Mouse (Mus musculus) intestine, embryonic 15.5 days (tissue): Measurements from ENCODE around the gene Fam189b. TPM values are rescaled to one million over a fixed set of nuclear protein-coding genes. Genes with fewer than 3 reads are reported as not detected.

Experiments used
- ATAC-seq: fragments of 200-750 bp; cut with Nextera tagmentation; 2 replicates; pipeline ENCODE4 v1.8.0; 2017; ENCODE audit warnings: moderate TSS enrichment, moderate library complexity
- H3K27ac ChIP-seq: fragments of 300-500 bp; sonication (generic); 2 replicates; pipeline ENCODE4 v1.5.1; 2015; ENCODE audit warnings: mild to moderate bottlenecking, inconsistent platforms
- H3K27me3 ChIP-seq: fragments of 300-500 bp; sonication (generic); replicated peaks from 2 replicates; pipeline ENCODE4 v1.6.1; 2015; ENCODE audit warnings: inconsistent platforms
- H3K36me3 ChIP-seq: fragments of 300-500 bp; sonication (generic); 2 replicates; pipeline ENCODE4 v1.6.1; 2015; ENCODE audit warnings: inconsistent platforms
- H3K4me1 ChIP-seq: fragments of 300-500 bp; sonication (generic); replicated peaks from 2 replicates; pipeline ENCODE4 v1.6.1; 2015; ENCODE audit warnings: inconsistent platforms
- H3K4me2 ChIP-seq: fragments of 300-500 bp; sonication (generic); replicated peaks from 2 replicates; pipeline ENCODE4 v1.6.1; 2015; ENCODE audit warnings: mild to moderate bottlenecking, inconsistent platforms
- H3K4me3 ChIP-seq: fragments of 300-500 bp; sonication (generic); replicated peaks from 2 replicates; pipeline ENCODE4 v1.5.1; 2015; ENCODE audit warnings: inconsistent platforms
- H3K9ac ChIP-seq: fragments of 300-500 bp; sonication (generic); 2 replicates; pipeline ENCODE4 v1.6.1; 2015; ENCODE audit warnings: inconsistent platforms
- H3K9me3 ChIP-seq: fragments of 300-500 bp; sonication (generic); 2 replicates; pipeline ENCODE4 v1.6.1; 2016; ENCODE audit warnings: inconsistent platforms
- WGBS: fragments of 180-500 bp; shearing (Covaris S2); methylation state at CpG from one replicate; pipeline ENCODE4 v1.1.7; 2015; 5-methylcytosine and 5-hydroxymethylcytosine counted together
- polyA plus RNA-seq: library from polyadenylated mRNA; unstranded; fragments of >200 nt; fragmentation: Nextera tagmentation; extraction: Ambion mirVana; gene quantifications from 2 replicates; pipeline ENCODE4 v1.2.1, GENCODE M21; 2015

The Fam189b gene
- polyA plus RNA-seq, 1 experiment from 2014 or later: 17.9 TPM

- Histone ChIP-seq H3K27me3 (no peaks in the 10 kb centered on the region), H3K9ac (no peak overlapping the region), H3K4me1 (peaks cover 8% of the 10 kb centered on the region; the same call in 1 of the 2 replicates), H3K36me3 (no peaks in the 10 kb centered on the region), H3K4me3 (no peak overlapping the region), H3K27ac (no peak overlapping the region), H3K9me3 (no peaks in the 10 kb centered on the region), H3K4me2 (no peak overlapping the region)
- no peak for ATAC-seq
- 71% methylated on average over 1 of the region's 1 CpGs for WGBS
Observed at GRCm38 (mm10) chr3:89193351-89193750, 10.4 kb downstream of the Fam189b start.

GRCm38 (mm10) chr3:89193853-89194252 lies 10.9 kb downstream of the Fam189b start:
- no peak for ATAC-seq
- Histone ChIP-seq H3K27me3 (no peaks in the 10 kb centered on the region), H3K4me2 (no peak overlapping the region), H3K4me3 (no peak overlapping the region), H3K9me3 (no peaks in the 10 kb centered on the region), H3K36me3 (no peaks in the 10 kb centered on the region), H3K9ac (no peak overlapping the region), H3K4me1 (peaks cover 8% of the 10 kb centered on the region; the same call in 1 of the 2 replicates), H3K27ac (no peak overlapping the region)
- 89% methylated on average over 2 of the region's 2 CpGs for WGBS

- peak; percentile 98 for ATAC-seq
- Histone ChIP-seq H3K9me3 (no peaks in the 10 kb centered on the region), H3K4me1 (peaks cover 8% of the 10 kb centered on the region; the same call in 1 of the 2 replicates), H3K36me3 (no peaks in the 10 kb centered on the region), H3K9ac (peak overlapping the region; percentile 58), H3K27ac (peak overlapping the region; percentile 78), H3K27me3 (no peaks in the 10 kb centered on the region), H3K4me3 (peak overlapping the region; percentile 45), H3K4me2 (peak overlapping the region; percentile 73)
- WGBS: 8% methylated on average over 33 of the region's 33 CpGs
Observed at GRCm38 (mm10) chr3:89195979-89196877, 13.3 kb downstream of the Fam189b start.

GRCm38 (mm10) chr3:89199839-89200238 lies 16.9 kb downstream of the Fam189b start:
- no peak for ATAC-seq

GRCm38 (mm10) chr3:89202253-89203141 lies 19.6 kb downstream of the Fam189b start, which contains the start of gene Gba:
Gene Gba, plus strand, starts transcription at chr3:89202928.
- no peaks in the 10 kb centered on the region for H3K27me3 ChIP-seq
- H3K9ac ChIP-seq: peak within 1 kb of the TSS; percentile 39
- H3K4me1 ChIP-seq: peaks cover 4% of the 10 kb centered on the region
- H3K27ac ChIP-seq: no peak within 1 kb of the TSS
- H3K4me2 ChIP-seq: peak within 1 kb of the TSS; percentile 68
- ATAC-seq: peak; percentile 92
- WGBS: 25% methylated on average over 13 of the region's 13 CpGs
- H3K36me3 ChIP-seq: peaks cover 18% of the 10 kb centered on the region
- H3K4me3 ChIP-seq: peak within 1 kb of the TSS; percentile 48
- H3K9me3 ChIP-seq: no peaks in the 10 kb centered on the region

More at GRCm38 (mm10) chr3:89199839-89200238, 16.9 kb downstream of the Fam189b start:
- H3K27ac ChIP-seq: no peak overlapping the region
- no peak overlapping the region for H3K4me3 ChIP-seq
- H3K4me1 ChIP-seq: peaks cover 12% of the 10 kb centered on the region
- H3K9me3 ChIP-seq: no peaks in the 10 kb centered on the region
- 0 out of 2 replicates have a peak, but pooled peaks cover 3% of the 10 kb centered on the region for H3K36me3 ChIP-seq
- no peak overlapping the region for H3K9ac ChIP-seq
- no peaks in the 10 kb centered on the region for H3K27me3 ChIP-seq
- no peak overlapping the region for H3K4me2 ChIP-seq
- 78% methylated on average over 3 of the region's 3 CpGs for WGBS

GRCm38 (mm10) chr3:89203142-89203514 lies 20.2 kb downstream of the Fam189b start:
- 35% methylated on average over 5 of the region's 5 CpGs for WGBS
- H3K4me2 ChIP-seq: peak overlapping the region; percentile 68
- ATAC-seq: peak; percentile 15; the same call in 1 of the 2 replicates
- peak overlapping the region; percentile 48 for H3K4me3 ChIP-seq
- H3K9ac ChIP-seq: peak overlapping the region; percentile 39
- H3K4me1 ChIP-seq: peaks cover 4% of the 10 kb centered on the region
- H3K27ac ChIP-seq: no peak overlapping the region
- H3K36me3 ChIP-seq: peaks cover 22% of the 10 kb centered on the region
- H3K27me3 ChIP-seq: no peaks in the 10 kb centered on the region
- no peaks in the 10 kb centered on the region for H3K9me3 ChIP-seq

GRCm38 (mm10) chr3:89206079-89206478 lies 23.1 kb downstream of the Fam189b start:
- 92% methylated on average over 7 of the region's 7 CpGs for WGBS
- Histone ChIP-seq H3K4me1 (peaks cover 4% of the 10 kb centered on the region), H3K36me3 (peaks cover 44% of the 10 kb centered on the region), H3K4me2 (no peak overlapping the region), H3K27me3 (no peaks in the 10 kb centered on the region), H3K4me3 (no peak overlapping the region), H3K27ac (no peak overlapping the region), H3K9me3 (no peaks in the 10 kb centered on the region), H3K9ac (no peak overlapping the region)
- no peak for ATAC-seq

GRCm38 (mm10) chr3:89206695-89207094 lies 23.8 kb downstream of the Fam189b start:
- no peak overlapping the region for H3K9ac ChIP-seq
- no peaks in the 10 kb centered on the region for H3K27me3 ChIP-seq
- no peaks in the 10 kb centered on the region for H3K9me3 ChIP-seq
- peaks cover 45% of the 10 kb centered on the region for H3K36me3 ChIP-seq
- H3K4me1 ChIP-seq: peaks cover 4% of the 10 kb centered on the region
- no peak overlapping the region for H3K4me3 ChIP-seq
- WGBS: 82% methylated on average over 2 of the region's 2 CpGs
- no peak for ATAC-seq
- no peak overlapping the region for H3K27ac ChIP-seq
- no peak overlapping the region for H3K4me2 ChIP-seq

- no peak overlapping the region for H3K4me2 ChIP-seq
- H3K4me3 ChIP-seq: no peak overlapping the region
- no peaks in the 10 kb centered on the region for H3K27me3 ChIP-seq
- H3K4me1 ChIP-seq: peaks cover 10% of the 10 kb centered on the region
- ATAC-seq: no peak
- WGBS: 87% methylated on average over 13 of the region's 13 CpGs
- H3K9me3 ChIP-seq: no peaks in the 10 kb centered on the region
- peaks cover 45% of the 10 kb centered on the region for H3K36me3 ChIP-seq
- no peak overlapping the region for H3K9ac ChIP-seq
- H3K27ac ChIP-seq: no peak overlapping the region
Observed at GRCm38 (mm10) chr3:89208075-89208657, 25.2 kb downstream of the Fam189b start.

- no peaks in the 10 kb centered on the region for H3K9me3 ChIP-seq
- no peak for ATAC-seq
- peaks cover 7% of the 10 kb centered on the region for H3K4me1 ChIP-seq
- H3K4me3 ChIP-seq: no peak overlapping the region
- no peaks in the 10 kb centered on the region for H3K27me3 ChIP-seq
- 86% methylated on average over 6 of the region's 6 CpGs for WGBS
- no peak overlapping the region for H3K27ac ChIP-seq
- no peak overlapping the region for H3K9ac ChIP-seq
- H3K36me3 ChIP-seq: peaks cover 45% of the 10 kb centered on the region
- H3K4me2 ChIP-seq: no peak overlapping the region
Observed at GRCm38 (mm10) chr3:89208736-89209135, 25.8 kb downstream of the Fam189b start.

GRCm38 (mm10) chr3:89209731-89210130 lies 26.8 kb downstream of the Fam189b start:
- H3K36me3 ChIP-seq: peaks cover 42% of the 10 kb centered on the region
- 88% methylated on average over 7 of the region's 7 CpGs for WGBS
- H3K27ac ChIP-seq: no peak overlapping the region
- no peak overlapping the region for H3K4me3 ChIP-seq
- no peaks in the 10 kb centered on the region for H3K27me3 ChIP-seq
- ATAC-seq: no peak
- H3K4me2 ChIP-seq: no peak overlapping the region
- no peak overlapping the region for H3K9ac ChIP-seq
- peaks cover 8% of the 10 kb centered on the region for H3K4me1 ChIP-seq
- no peaks in the 10 kb centered on the region for H3K9me3 ChIP-seq

- Histone ChIP-seq H3K4me1 (peaks cover 12% of the 10 kb centered on the region), H3K9me3 (no peaks in the 10 kb centered on the region), H3K4me3 (no peak overlapping the region), H3K27me3 (no peaks in the 10 kb centered on the region), H3K9ac (no peak overlapping the region), H3K27ac (no peak overlapping the region), H3K4me2 (no peak overlapping the region), H3K36me3 (peaks cover 42% of the 10 kb centered on the region)
- WGBS: 76% methylated on average over 13 of the region's 13 CpGs
- no peak for ATAC-seq
Observed at GRCm38 (mm10) chr3:89210162-89210561, 27.2 kb downstream of the Fam189b start.
